Mouse (Mus musculus): ENCODE data around the gene Naa25.

GRCm38 (mm10) chr5:121462171-121462502 is 64.4 kb downstream of the Naa25 start:
- TF ChIP-seq MAFK (IDR thresholded peaks at IDR 0.05; ENCODE audit: insufficient read depth, low read depth, low read length) (no peak), CHD2 (IDR thresholded peaks at IDR 0.05; ENCODE audit: low read depth, low read length) (no peak), ZNF384 (IDR thresholded peaks at IDR 0.05; ENCODE audit: low read depth, low read length) (no peak)
